Mouse (Mus musculus) embryonic facial prominence, embryonic 13.5 days (tissue): Measurements from ENCODE around the gene Mixl1. TPM values are rescaled to one million over a fixed set of nuclear protein-coding genes. Genes with fewer than 3 reads are reported as not detected.

Source experiments
- ATAC-seq: fragments of 200-750 bp; cut with Nextera tagmentation; 2 replicates; pipeline ENCODE4 v1.8.0; 2017; ENCODE audit warnings: low read depth; ENCODE audit not compliant: insufficient number of reproducible peaks, insufficient read depth, low FRiP score, low TSS enrichment
- H3K27ac ChIP-seq: fragments of 300-500 bp; sonication (generic); 2 replicates; pipeline ENCODE4 v1.5.1; 2015; ENCODE audit warnings: moderate library complexity, mild to moderate bottlenecking, inconsistent platforms
- H3K27me3 ChIP-seq: fragments of 300-500 bp; sonication (generic); 2 replicates; pipeline ENCODE4 v1.6.1; 2015; ENCODE audit warnings: mild to moderate bottlenecking, inconsistent platforms
- H3K36me3 ChIP-seq: fragments of 300-500 bp; sonication (generic); 2 replicates; pipeline ENCODE4 v1.6.1; 2015; ENCODE audit warnings: mild to moderate bottlenecking, inconsistent platforms
- H3K4me1 ChIP-seq: fragments of 300-500 bp; sonication (generic); 2 replicates; pipeline ENCODE4 v1.6.1; 2015; ENCODE audit warnings: inconsistent platforms
- H3K4me2 ChIP-seq: fragments of 300-500 bp; sonication (generic); 2 replicates; pipeline ENCODE4 v1.6.1; 2015; ENCODE audit warnings: moderate library complexity, mild to moderate bottlenecking, inconsistent platforms
- H3K4me3 ChIP-seq: fragments of 300-500 bp; sonication (generic); 2 replicates; pipeline ENCODE4 v1.5.1; 2015; ENCODE audit warnings: mild to moderate bottlenecking, inconsistent platforms
- H3K9ac ChIP-seq: fragments of 300-500 bp; sonication (generic); 2 replicates; pipeline ENCODE4 v1.6.1; 2015; ENCODE audit warnings: mild to moderate bottlenecking, inconsistent platforms
- H3K9me3 ChIP-seq: fragments of 300-500 bp; sonication (generic); 2 replicates; pipeline ENCODE4 v1.6.1; 2016; ENCODE audit warnings: inconsistent platforms
- WGBS: fragments of 180-500 bp; shearing (Covaris S2); methylation state at CpG from one replicate; pipeline ENCODE4 v1.1.7; 2015; ENCODE audit warnings: mixed read lengths; 5-methylcytosine and 5-hydroxymethylcytosine counted together
- polyA plus RNA-seq: library from polyadenylated mRNA; unstranded; fragments of >200 nt; fragmentation: Nextera tagmentation; extraction: Ambion mirVana; gene quantifications from 2 replicates; pipeline ENCODE4 v1.2.1, GENCODE M21; 2015

Mixl1 gene
- 0.11 and 0.20 TPM in 2 replicates for polyA plus RNA-seq

DNA sequence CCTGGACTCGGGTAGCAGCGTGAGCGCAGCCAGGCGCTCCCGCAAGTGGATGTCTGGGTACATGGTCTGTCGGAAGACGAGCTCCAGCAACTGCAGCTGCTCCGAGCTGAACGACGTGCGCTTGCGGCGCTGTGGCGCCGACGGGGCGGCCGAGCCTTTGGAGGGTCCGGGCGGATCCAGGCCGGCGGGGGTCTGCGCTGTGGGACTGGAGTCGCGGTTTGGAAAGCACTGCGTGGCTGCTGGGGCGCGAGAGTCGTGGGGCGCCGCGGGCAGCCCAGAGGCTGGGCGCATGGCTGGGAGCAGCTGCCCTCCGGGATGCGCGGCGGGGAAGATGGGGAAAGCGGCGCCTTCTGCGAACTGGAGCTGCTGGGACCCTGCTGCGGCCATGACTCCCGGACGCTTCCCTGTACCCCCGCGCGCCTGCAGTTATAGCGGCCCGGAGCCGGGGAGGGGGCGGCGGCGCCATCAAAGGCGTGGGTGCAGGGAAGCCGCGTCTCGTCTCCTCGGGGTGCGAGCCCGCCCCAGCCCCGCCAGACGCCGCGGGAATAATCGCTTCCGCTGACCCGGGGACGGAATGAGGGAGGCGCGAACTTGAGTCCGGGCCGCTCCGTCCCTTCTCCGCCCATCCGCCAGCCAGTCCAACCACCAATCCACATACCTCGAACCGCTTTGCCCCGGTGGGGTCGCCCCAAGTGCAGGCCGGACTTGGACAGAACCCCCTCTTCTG lies at the start of gene Mixl1:
TSS of gene Mixl1 (minus strand) at position 409 of the 727 bp plus-strand sequence.
- peak; percentile 37; the same call in 1 of the 2 replicates for ATAC-seq
- Histone ChIP-seq H3K4me3 (peak within 1 kb of the TSS; percentile 47), H3K27me3 (peaks cover 61% of the 10 kb centered on the region), H3K27ac (no peak within 1 kb of the TSS), H3K4me1 (peaks cover 11% of the 10 kb centered on the region), H3K36me3 (peaks cover 10% of the 10 kb centered on the region), H3K4me2 (peak within 1 kb of the TSS; percentile 78), H3K9me3 (no peaks in the 10 kb centered on the region), H3K9ac (peak within 1 kb of the TSS; percentile 62)
- WGBS, result under 1% methylated on average over 79 of the region's 79 CpGs

DNA sequence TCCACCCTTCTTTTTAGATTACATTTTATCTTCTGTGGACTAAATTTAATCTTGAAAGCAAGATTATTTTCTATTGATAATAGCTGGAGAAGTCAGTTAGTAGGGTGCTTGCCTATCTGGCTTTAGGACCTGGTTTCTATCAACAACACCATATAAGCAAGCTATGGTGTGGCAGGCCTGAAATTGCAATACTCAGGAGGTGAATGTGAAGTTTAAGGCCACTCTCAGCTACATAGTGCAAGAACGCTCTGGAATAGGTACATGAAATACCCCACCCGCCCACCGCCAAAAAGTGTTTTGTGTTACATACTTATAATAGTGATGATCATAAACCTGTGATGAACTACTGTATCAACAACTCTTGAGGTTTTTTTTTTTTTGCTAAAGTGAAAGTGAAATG lies 32.4 kb upstream of the Mixl1 start:
- Histone ChIP-seq H3K27me3 (no peaks in the 10 kb centered on the region), H3K27ac (no peak overlapping the region), H3K36me3 (peaks cover 12% of the 10 kb centered on the region), H3K4me2 (no peak overlapping the region), H3K9me3 (no peaks in the 10 kb centered on the region), H3K9ac (no peak overlapping the region), H3K4me1 (peaks cover 31% of the 10 kb centered on the region), H3K4me3 (no peak overlapping the region)
- WGBS, result 91% methylated on average over 3 of the region's 3 CpGs
- ATAC-seq, result no peak

DNA sequence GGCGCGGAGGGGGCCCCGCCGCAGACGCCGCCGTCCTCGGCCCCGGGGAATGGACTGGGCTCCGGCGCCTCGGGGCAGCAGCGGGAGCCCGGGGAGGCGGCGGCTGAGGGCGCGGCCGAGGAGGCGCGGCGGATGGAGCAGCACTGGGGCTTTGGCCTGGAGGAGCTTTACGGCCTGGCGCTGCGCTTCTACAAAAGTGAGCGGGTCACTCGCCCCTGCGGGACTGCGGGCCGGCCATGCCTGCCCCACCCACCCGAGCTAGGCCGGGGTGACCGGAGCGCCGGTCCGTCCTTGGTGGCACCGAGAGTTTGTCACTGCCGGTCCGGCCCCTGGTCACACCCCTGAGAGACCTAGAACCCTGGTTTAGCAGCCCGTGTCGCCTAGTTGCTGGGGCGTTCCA lies 29.3 kb upstream of the Mixl1 start:
- peak overlapping the region; percentile 100 for H3K4me3 ChIP-seq
- peak overlapping the region; percentile 98 for H3K9ac ChIP-seq
- H3K27me3 ChIP-seq, result no peaks in the 10 kb centered on the region
- ATAC-seq, result peak; percentile 44
- WGBS, result under 1% methylated on average over 38 of the region's 42 CpGs
- H3K9me3 ChIP-seq, result no peaks in the 10 kb centered on the region
- peak overlapping the region; percentile 81 for H3K4me2 ChIP-seq
- H3K36me3 ChIP-seq, result no peaks in the 10 kb centered on the region
- peak overlapping the region; percentile 91 for H3K27ac ChIP-seq
- H3K4me1 ChIP-seq, result peaks cover 31% of the 10 kb centered on the region

DNA sequence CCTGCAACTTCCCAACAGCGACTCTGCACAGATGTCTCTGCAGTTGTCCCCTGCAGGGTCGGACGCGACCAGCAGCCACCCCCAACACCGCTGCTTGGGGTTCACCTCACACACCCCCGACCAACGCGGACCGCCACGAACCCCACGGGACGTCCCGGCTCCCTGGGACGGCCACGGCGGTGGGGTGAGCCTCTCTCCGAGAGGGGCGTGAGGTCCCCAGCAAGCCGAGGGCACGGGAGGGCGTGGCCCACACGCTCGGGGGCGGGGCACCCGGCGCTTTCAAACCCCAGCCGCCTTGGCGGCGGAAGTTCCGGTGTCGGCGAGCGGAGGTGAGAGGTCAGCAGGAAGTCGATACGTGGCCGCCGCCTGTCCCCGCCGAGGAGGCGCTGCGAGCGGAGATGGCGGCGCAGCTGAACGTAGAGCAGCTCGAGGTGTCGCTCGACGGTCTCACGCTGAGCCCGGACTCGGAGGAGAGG lies 28.9 kb upstream of the Mixl1 start, which contains the start of gene Acbd3:
TSS of gene Acbd3 (plus strand) at position 340 of the 476 bp plus-strand sequence.
- Histone ChIP-seq H3K9me3 (no peaks in the 10 kb centered on the region), H3K36me3 (no peaks in the 10 kb centered on the region), H3K27me3 (no peaks in the 10 kb centered on the region), H3K9ac (peak within 1 kb of the TSS; percentile 98), H3K4me3 (peak within 1 kb of the TSS; percentile 100), H3K4me1 (peaks cover 31% of the 10 kb centered on the region), H3K4me2 (peak within 1 kb of the TSS; percentile 81), H3K27ac (peak within 1 kb of the TSS; percentile 91)
- ATAC-seq, result peak; percentile 90
- WGBS, result under 1% methylated on average over 52 of the region's 52 CpGs

DNA sequence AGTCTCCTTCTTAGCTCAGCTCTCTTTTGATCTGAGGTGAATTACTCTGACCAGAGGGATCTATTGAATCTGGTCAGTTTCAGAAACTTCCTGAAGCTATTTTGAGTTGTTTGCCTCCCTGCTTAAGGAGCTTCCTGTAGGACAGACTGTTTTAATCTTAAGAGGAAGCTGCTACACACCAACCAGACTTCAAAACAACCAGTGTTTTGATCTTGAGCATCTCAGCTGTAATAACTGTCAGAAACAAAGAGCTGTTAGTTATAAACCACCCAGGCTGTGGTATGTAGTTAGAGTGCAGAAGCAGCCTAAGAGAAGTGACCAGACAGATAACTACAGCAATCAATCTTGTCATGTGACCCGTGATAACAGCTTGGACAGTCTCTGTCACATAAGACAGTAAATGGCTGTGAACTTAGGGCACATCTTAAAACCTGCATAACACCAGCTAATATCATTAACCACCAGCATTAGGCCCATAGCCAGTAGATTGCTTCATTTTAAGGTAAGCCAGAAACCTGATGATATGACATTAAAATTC lies 26.9 kb upstream of the Mixl1 start:
- Histone ChIP-seq H3K36me3 (no peaks in the 10 kb centered on the region), H3K27ac (no peak overlapping the region), H3K9ac (no peak overlapping the region), H3K4me1 (peaks cover 21% of the 10 kb centered on the region), H3K4me3 (no peak overlapping the region), H3K27me3 (no peaks in the 10 kb centered on the region), H3K4me2 (no peak overlapping the region), H3K9me3 (no peaks in the 10 kb centered on the region)
- ATAC-seq, result no peak
- 68% methylated on average over 1 of the region's 1 CpGs for WGBS

DNA sequence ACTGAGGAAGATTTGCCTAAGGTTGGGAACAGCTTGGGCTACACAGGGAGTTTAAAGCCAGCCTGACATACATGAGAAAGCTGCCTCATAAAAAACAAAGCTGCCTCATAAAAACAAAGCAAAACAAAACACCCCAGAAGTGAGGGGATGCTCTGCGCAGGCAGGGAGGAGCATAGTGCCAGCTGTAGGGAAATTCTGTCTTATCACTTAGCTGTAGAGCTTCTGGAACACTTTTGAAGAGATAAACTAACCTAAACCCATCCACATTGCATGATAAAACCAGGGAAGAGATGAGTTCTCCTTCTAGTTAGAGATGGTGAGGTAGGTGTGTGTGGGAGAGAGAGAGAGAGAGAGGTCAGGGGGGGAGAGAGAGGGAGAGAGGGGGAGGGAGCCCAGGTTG lies 25.8 kb upstream of the Mixl1 start:
- no peak overlapping the region for H3K4me3 ChIP-seq
- no peak for ATAC-seq
- H3K36me3 ChIP-seq, result no peaks in the 10 kb centered on the region
- H3K4me1 ChIP-seq, result peaks cover 15% of the 10 kb centered on the region
- WGBS, result 46% methylated on average over 1 of the region's 1 CpGs
- H3K9ac ChIP-seq, result no peak overlapping the region
- H3K9me3 ChIP-seq, result no peaks in the 10 kb centered on the region
- H3K27ac ChIP-seq, result no peak overlapping the region
- H3K4me2 ChIP-seq, result no peak overlapping the region
- H3K27me3 ChIP-seq, result no peaks in the 10 kb centered on the region

DNA sequence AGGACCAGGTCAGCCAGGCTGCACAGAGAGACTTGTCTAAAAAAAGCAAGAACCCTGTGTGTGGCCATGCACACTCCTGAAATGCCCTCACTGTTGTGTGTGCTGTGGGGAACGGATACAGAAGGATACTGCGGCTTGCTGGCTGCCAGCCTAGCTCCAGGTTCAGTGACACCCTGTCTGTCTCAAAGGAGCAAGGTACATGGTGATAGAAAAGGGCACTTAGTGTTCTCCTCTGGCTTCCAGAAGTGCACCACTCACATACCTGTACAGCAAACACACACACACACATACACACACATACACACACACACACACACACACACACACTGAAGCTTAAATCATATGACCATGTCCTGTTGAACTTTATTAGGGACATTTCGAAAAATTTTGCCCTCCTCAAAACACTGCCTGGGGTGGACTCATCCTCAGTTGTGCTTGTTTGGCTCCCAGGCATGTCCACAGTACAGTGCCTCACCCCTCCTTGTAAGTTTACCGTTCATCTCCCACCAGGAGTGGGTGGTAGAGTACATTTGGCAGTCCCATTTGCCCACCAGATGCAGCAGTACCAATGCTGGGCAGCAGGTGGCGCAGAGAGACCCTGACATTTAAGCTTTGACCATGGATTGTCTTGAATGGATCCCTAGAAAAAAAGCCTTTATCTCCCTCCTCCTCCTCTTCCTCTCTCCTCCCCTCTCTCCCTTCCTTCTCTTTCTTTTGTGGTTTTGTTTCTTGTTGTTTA lies 23.3 kb upstream of the Mixl1 start:
- Histone ChIP-seq H3K27ac (no peak overlapping the region), H3K9ac (no peak overlapping the region), H3K4me1 (peaks cover 3% of the 10 kb centered on the region), H3K9me3 (no peaks in the 10 kb centered on the region), H3K4me3 (no peak overlapping the region), H3K36me3 (no peaks in the 10 kb centered on the region), H3K4me2 (no peak overlapping the region), H3K27me3 (no peaks in the 10 kb centered on the region)
- WGBS, result 44% methylated on average over 5 of the region's 5 CpGs
- ATAC-seq, result 0 out of 2 replicates have a peak, but pooled peaks have one; percentile 32

DNA sequence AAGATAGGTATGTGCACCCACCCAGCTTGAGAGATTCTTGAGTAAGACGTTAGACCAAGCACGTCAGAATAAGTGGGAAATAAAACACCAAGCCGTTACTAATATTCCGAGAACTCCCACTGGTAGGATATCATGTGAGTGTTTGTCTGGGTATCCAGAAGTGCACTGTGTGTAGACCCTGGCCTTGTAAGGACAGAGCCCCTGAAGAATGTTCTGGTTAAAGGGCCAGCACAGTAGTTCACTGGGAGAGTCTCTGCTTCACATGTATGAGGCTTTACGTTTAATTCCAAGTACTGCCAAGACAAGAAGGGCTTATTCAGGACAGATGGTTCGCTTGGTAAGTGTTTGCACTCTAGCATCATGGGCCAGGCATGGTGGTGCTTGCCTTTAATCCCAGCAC lies 22.6 kb upstream of the Mixl1 start:
- H3K27me3 ChIP-seq, result no peaks in the 10 kb centered on the region
- no peaks in the 10 kb centered on the region for H3K4me1 ChIP-seq
- no peak overlapping the region for H3K4me2 ChIP-seq
- ATAC-seq, result no peak
- H3K9ac ChIP-seq, result no peak overlapping the region
- no peaks in the 10 kb centered on the region for H3K9me3 ChIP-seq
- no peak overlapping the region for H3K4me3 ChIP-seq
- H3K27ac ChIP-seq, result no peak overlapping the region
- WGBS, result 81% methylated on average over 6 of the region's 6 CpGs
- H3K36me3 ChIP-seq, result no peaks in the 10 kb centered on the region

DNA sequence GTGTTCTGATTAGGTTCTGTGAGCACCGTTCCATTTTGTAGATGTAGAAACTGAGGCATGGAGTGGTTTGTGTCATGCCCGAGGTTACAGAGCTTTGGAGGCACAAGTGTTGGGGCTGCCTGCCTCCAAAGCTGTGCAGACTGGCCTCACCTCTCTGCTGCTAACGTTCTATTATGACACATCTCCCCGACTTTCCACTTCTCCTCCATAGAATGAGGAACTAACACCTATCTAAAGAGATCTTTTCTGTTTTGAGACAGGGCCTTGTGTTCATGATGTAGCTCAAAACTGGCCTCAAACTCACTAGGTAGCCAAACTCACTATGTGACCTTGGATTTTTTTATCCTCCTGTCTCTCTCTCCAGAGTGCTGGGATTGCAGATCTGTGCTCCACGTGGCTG lies 21.9 kb upstream of the Mixl1 start:
- 72% methylated on average over 5 of the region's 5 CpGs for WGBS
- no peaks in the 10 kb centered on the region for H3K4me1 ChIP-seq
- no peaks in the 10 kb centered on the region for H3K9me3 ChIP-seq
- no peak for ATAC-seq
- no peaks in the 10 kb centered on the region for H3K36me3 ChIP-seq
- no peak overlapping the region for H3K4me3 ChIP-seq
- H3K27ac ChIP-seq, result no peak overlapping the region
- no peak overlapping the region for H3K9ac ChIP-seq
- H3K27me3 ChIP-seq, result no peaks in the 10 kb centered on the region
- H3K4me2 ChIP-seq, result no peak overlapping the region

DNA sequence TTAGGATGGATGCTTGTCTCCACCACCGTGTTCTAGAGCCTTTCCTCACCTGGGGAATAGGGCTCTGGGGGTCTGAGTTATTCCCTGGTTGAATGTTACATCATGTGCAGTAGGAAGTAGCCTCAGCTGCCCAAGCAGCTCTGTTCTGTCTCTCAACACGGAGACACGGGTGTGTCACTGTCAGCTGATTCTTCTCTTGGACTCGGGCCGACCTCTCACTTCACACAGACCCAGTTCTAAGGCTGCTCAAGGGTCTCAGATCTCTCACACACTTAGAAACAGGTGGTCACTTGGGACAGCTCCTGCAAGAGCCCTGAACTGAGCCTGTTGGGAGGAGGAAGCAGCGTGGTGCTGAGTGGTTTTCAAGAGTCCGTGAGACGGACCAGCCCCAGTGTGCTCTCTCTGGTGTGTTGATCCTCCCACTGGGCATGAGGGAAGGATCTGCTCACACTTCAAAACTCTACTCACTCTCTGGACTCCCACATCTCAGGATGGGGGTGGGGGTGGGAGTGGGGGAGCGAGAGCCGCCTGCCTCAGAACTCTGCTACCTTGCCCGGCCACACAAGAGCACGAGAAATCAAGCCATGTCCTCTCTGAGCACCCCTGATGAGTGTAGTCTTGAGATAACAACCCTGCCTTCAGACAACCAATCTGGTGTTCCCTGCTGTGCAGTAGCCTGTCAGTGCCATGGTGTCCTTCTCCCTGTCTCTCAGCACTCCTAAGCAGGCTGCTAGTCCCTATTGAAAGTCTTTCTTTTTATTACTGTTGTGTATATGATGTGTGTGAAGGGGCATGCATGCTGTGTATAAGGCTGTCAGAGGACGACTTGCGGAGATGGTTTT lies 12.3 kb upstream of the Mixl1 start:
- H3K9ac ChIP-seq, result no peak overlapping the region
- no peak overlapping the region for H3K27ac ChIP-seq
- H3K27me3 ChIP-seq, result no peaks in the 10 kb centered on the region
- H3K4me3 ChIP-seq, result no peak overlapping the region
- H3K4me1 ChIP-seq, result no peaks in the 10 kb centered on the region
- ATAC-seq, result no peak
- H3K36me3 ChIP-seq, result no peaks in the 10 kb centered on the region
- no peaks in the 10 kb centered on the region for H3K9me3 ChIP-seq
- 73% methylated on average over 14 of the region's 14 CpGs for WGBS
- no peak overlapping the region for H3K4me2 ChIP-seq

DNA sequence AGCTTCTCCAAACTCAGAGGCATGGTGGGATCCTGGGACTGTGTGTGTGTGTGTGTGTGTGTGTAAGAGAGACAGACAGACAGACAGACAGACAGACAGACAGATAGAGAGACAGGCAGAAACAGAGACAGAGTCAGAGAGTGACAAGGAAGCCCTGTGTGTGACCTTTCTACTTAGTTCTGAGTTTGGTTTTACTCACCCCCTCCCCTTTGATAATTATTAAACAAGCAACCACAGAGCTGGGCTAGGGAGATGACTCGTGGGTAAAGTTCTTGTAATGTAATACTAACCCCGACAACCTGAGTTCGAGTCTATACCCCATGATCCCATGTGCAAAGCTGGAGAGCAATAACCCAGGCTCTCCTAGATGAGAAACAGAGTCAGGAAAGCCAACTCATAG lies 11.0 kb upstream of the Mixl1 start:
- no peaks in the 10 kb centered on the region for H3K36me3 ChIP-seq
- no peaks in the 10 kb centered on the region for H3K27me3 ChIP-seq
- H3K9ac ChIP-seq, result no peak overlapping the region
- H3K4me1 ChIP-seq, result peaks cover 10% of the 10 kb centered on the region; the same call in 1 of the 2 replicates
- no peak overlapping the region for H3K27ac ChIP-seq
- no peak overlapping the region for H3K4me3 ChIP-seq
- no peaks in the 10 kb centered on the region for H3K9me3 ChIP-seq
- no peak overlapping the region for H3K4me2 ChIP-seq
- no peak for ATAC-seq
- 70% methylated on average over 3 of the region's 3 CpGs for WGBS
